Mouse (Mus musculus) midbrain, postnatal 0 days (tissue): ENCODE results near the gene Pxn. TPM values are rescaled to one million over a fixed set of nuclear protein-coding genes. Genes with fewer than 3 reads are reported as not detected.

Experiments
- ATAC-seq: fragments of 200-750 bp; cut with Nextera tagmentation; 2 replicates; pipeline ENCODE4 v1.8.0; 2017; ENCODE audit warnings: moderate number of reproducible peaks, mild to moderate bottlenecking, moderate TSS enrichment, moderate library complexity; ENCODE audit not compliant: low FRiP score
- DNase-seq: peaks from one replicate; pipeline ENCODE4 v3.0.0-alpha.2; 2015; ENCODE audit warnings: low spot score
- H3K27ac ChIP-seq: fragments of 300-500 bp; sonication (generic); 2 replicates; pipeline ENCODE4 v1.5.1; 2014; ENCODE audit warnings: low read depth, mild to moderate bottlenecking, low read length, mixed read lengths
- H3K27me3 ChIP-seq: fragments of 300-500 bp; sonication (generic); 2 replicates; pipeline ENCODE4 v1.6.1; 2014; ENCODE audit warnings: low read length, control low read depth, mixed read lengths; ENCODE audit not compliant: insufficient read depth
- H3K36me3 ChIP-seq: fragments of 300-500 bp; sonication (generic); 2 replicates; pipeline ENCODE4 v1.6.1; 2014; ENCODE audit warnings: low read length, control low read depth, mixed read lengths; ENCODE audit not compliant: insufficient read depth
- H3K4me1 ChIP-seq: fragments of 300-500 bp; sonication (generic); 2 replicates; pipeline ENCODE4 v1.6.1; 2014; ENCODE audit warnings: mild to moderate bottlenecking, control low read depth, antibody characterized with exemption, low read length, mixed read lengths; ENCODE audit not compliant: insufficient read depth
- H3K4me2 ChIP-seq: fragments of 300-500 bp; sonication (generic); 2 replicates; pipeline ENCODE4 v1.6.1; 2014; ENCODE audit warnings: low read depth, mild to moderate bottlenecking, low read length, mixed read lengths; ENCODE audit not compliant: poor library complexity, severe bottlenecking
- H3K4me3 ChIP-seq: fragments of 300-500 bp; sonication (generic); 2 replicates; pipeline ENCODE4 v1.5.1; 2014; ENCODE audit warnings: low read depth, mild to moderate bottlenecking, low read length, moderate library complexity
- H3K9ac ChIP-seq: fragments of 300-500 bp; sonication (generic); replicated peaks from 2 replicates; pipeline ENCODE4 v1.6.1; 2014; ENCODE audit warnings: mild to moderate bottlenecking, low read length, moderate library complexity, mixed read lengths; ENCODE audit not compliant: poor library complexity, severe bottlenecking
- H3K9me3 ChIP-seq: fragments of 300-500 bp; sonication (generic); 2 replicates; pipeline ENCODE4 v1.6.1; 2016; ENCODE audit warnings: low read length, control low read depth
- CTCF ChIP-seq: IDR thresholded peaks from 2 replicates; pipeline ENCODE4 v1.5.1; 2016; ENCODE audit warnings: antibody characterized with exemption, mild to moderate bottlenecking
- WGBS: fragments of 180-500 bp; shearing (Covaris S2); extraction: QIAGEN DNeasy Blood & Tissue Kit; methylation state at CpG from one replicate; pipeline ENCODE4 v1.1.7; 2014; 5-methylcytosine and 5-hydroxymethylcytosine counted together
- microRNA-seq: library from miRNA; unstranded; fragments of <30 nt; microRNA quantifications from one replicate; pipeline ENCODE4, GENCODE M21; 2016; ENCODE audit warnings: borderline number of aligned reads
- polyA plus RNA-seq: library from polyadenylated mRNA; unstranded; fragments of >200 nt; fragmentation: Nextera tagmentation; extraction: Ambion mirVana; gene quantifications from 2 replicates; pipeline ENCODE4 v1.2.1, GENCODE M21; 2015
- total RNA-seq: library from RNA; depleted of rRNA; stranded (reverse); fragments of >200 nt; gene quantifications from 2 replicates; pipeline ENCODE4 v1.2.3, GENCODE M21; 2014; rRNA removed

The Pxn gene
- total and polyA plus RNA-seq, 2 experiments from 2014 or later: 15.9 to 39.4 TPM

- DNase-seq (no peak), ATAC-seq (no peak)
- H3K27me3 ChIP-seq: no peaks in the 10 kb centered on the region
- no peak for TF ChIP-seq CTCF
- H3K9me3 ChIP-seq: no peaks in the 10 kb centered on the region
- no peak overlapping the region for H3K27ac ChIP-seq
- H3K4me3 ChIP-seq: no peak overlapping the region
- H3K4me1 ChIP-seq: no peaks in the 10 kb centered on the region
- 89% methylated on average over 2 of the region's 2 CpGs for WGBS
- peaks cover 82% of the 10 kb centered on the region for H3K36me3 ChIP-seq
- no peak overlapping the region for H3K4me2 ChIP-seq
- no peak overlapping the region for H3K9ac ChIP-seq
These were observed 80.3 kb downstream of the Pxn start for GRCm38 (mm10) chr5:115586780-115587179.

- ATAC-seq (no peak), DNase-seq (no peak)
- H3K4me3 ChIP-seq: no peak overlapping the region
- H3K27me3 ChIP-seq: no peaks in the 10 kb centered on the region
- H3K4me1 ChIP-seq: no peaks in the 10 kb centered on the region
- H3K4me2 ChIP-seq: no peak overlapping the region
- WGBS: 88% methylated on average over 11 of the region's 11 CpGs
- peaks cover 82% of the 10 kb centered on the region for H3K36me3 ChIP-seq
- no peaks in the 10 kb centered on the region for H3K9me3 ChIP-seq
- no peak for TF ChIP-seq CTCF
- H3K27ac ChIP-seq: no peak overlapping the region
- no peak overlapping the region for H3K9ac ChIP-seq
These were observed 84.6 kb downstream of the Pxn start for GRCm38 (mm10) chr5:115591028-115591427.

DNA sequence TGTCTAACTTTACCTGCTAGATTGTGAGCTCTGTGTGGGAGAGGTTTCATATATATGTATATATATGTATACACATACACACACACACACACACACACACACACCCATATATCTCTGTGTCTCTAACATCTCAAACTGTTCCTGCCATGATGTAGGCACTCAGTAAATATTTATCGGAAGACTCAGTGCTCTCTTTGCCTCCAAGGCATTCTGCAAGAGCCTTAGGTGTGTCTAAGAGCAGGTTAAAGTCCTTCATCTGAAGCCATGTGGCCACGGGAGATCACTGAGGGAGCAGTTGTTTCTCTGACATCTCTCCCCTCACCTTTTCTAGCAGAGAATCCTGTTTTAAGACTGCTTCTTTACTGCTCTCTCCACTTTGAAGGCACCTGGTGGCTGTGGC is 85.0 kb downstream of the Pxn start:
- H3K9ac ChIP-seq: no peak overlapping the region
- no peaks in the 10 kb centered on the region for H3K27me3 ChIP-seq
- peaks cover 83% of the 10 kb centered on the region for H3K36me3 ChIP-seq
- WGBS: 95% methylated on average over 2 of the region's 2 CpGs
- no peaks in the 10 kb centered on the region for H3K9me3 ChIP-seq
- no peak for ATAC-seq
- no peak overlapping the region for H3K4me3 ChIP-seq
- DNase-seq: no peak
- H3K4me1 ChIP-seq: no peaks in the 10 kb centered on the region
- H3K4me2 ChIP-seq: no peak overlapping the region
- no peak for TF ChIP-seq CTCF
- no peak overlapping the region for H3K27ac ChIP-seq

GRCm38 (mm10) chr5:115603561-115603960 is 97.1 kb downstream of the Pxn start:
- ATAC-seq: no peak
- no peak overlapping the region for H3K27ac ChIP-seq
- H3K9ac ChIP-seq: no peak overlapping the region
- H3K27me3 ChIP-seq: no peaks in the 10 kb centered on the region
- no peaks in the 10 kb centered on the region for H3K4me1 ChIP-seq
- peaks cover 72% of the 10 kb centered on the region for H3K36me3 ChIP-seq
- no peak overlapping the region for H3K4me2 ChIP-seq
- H3K9me3 ChIP-seq: no peaks in the 10 kb centered on the region
- no peak for DNase-seq
- WGBS: 97% methylated on average over 6 of the region's 6 CpGs
- no peak overlapping the region for H3K4me3 ChIP-seq
- no peak for TF ChIP-seq CTCF

Small RNAs within 50 kb of the gene (microRNA-seq; reads per million reads assigned to microRNA genes)
- gene Mir7029: not detected

Other genes starting within 250 kb of the Pxn start
- 103 and 118 TPM in 2 replicates for gene Rnf10, start 233.8 kb upstream of the Pxn start, total RNA-seq
- gene Rnf10, start 233.8 kb upstream of the Pxn start, polyA plus RNA-seq: 154 and 158 TPM in 2 replicates
- 29.6 and 36.7 TPM in 2 replicates for gene Coq5, start 227.0 kb upstream of the Pxn start, total RNA-seq
- 42.8 and 43.5 TPM in 2 replicates for gene Coq5, start 227.0 kb upstream of the Pxn start, polyA plus RNA-seq
- 196 and 214 TPM in 2 replicates for gene Dynll1, start 205.7 kb upstream of the Pxn start, total RNA-seq
- gene Dynll1, start 205.7 kb upstream of the Pxn start, polyA plus RNA-seq: 893 and 930 TPM in 2 replicates
- 44.1 and 45.5 TPM in 2 replicates for gene Srsf9, start 179.5 kb upstream of the Pxn start, total RNA-seq
- 88.0 and 93.8 TPM in 2 replicates for gene Srsf9, start 179.5 kb upstream of the Pxn start, polyA plus RNA-seq
- gene Gatc, start 165.5 kb upstream of the Pxn start, total RNA-seq: 17.6 and 27.8 TPM in 2 replicates
- gene Gatc, start 165.5 kb upstream of the Pxn start, polyA plus RNA-seq: 39.2 and 42.4 TPM in 2 replicates
- gene Triap1, start 165.5 kb upstream of the Pxn start, total RNA-seq: 10.7 and 16.9 TPM in 2 replicates
- gene Triap1, start 165.5 kb upstream of the Pxn start, polyA plus RNA-seq: 53.8 and 54.5 TPM in 2 replicates
- gene Cox6a1, start 157.7 kb upstream of the Pxn start, total RNA-seq: 1,189 and 1,342 TPM in 2 replicates
- gene Cox6a1, start 157.7 kb upstream of the Pxn start, polyA plus RNA-seq: 1,504 and 1,624 TPM in 2 replicates
- gene Msi1, start 77.1 kb upstream of the Pxn start, total RNA-seq: 72.5 and 82.9 TPM in 2 replicates
- 41.1 and 52.1 TPM in 2 replicates for gene Msi1, start 77.1 kb upstream of the Pxn start, polyA plus RNA-seq
- not detected in 2 replicates for gene Pla2g1b, start 40.4 kb upstream of the Pxn start, total RNA-seq
- not detected in 2 replicates for gene Pla2g1b, start 40.4 kb upstream of the Pxn start, polyA plus RNA-seq
- 19.5 and 25.6 TPM in 2 replicates for gene Sirt4, start 22.0 kb upstream of the Pxn start, total RNA-seq
- 22.4 and 27.0 TPM in 2 replicates for gene Sirt4, start 22.0 kb upstream of the Pxn start, polyA plus RNA-seq
- 1,612 and 1,828 TPM in 2 replicates for gene Rplp0, start 52.8 kb downstream of the Pxn start, total RNA-seq
- gene Rplp0, start 52.8 kb downstream of the Pxn start, polyA plus RNA-seq: 779 and 814 TPM in 2 replicates
- gene Gcn1l1, start 58.6 kb downstream of the Pxn start, total RNA-seq: 72.9 and 75.1 TPM in 2 replicates
- gene Gcn1l1, start 58.6 kb downstream of the Pxn start, polyA plus RNA-seq: 24.7 and 26.6 TPM in 2 replicates
- gene Rab35, start 125.2 kb downstream of the Pxn start, total RNA-seq: 97.4 and 99.0 TPM in 2 replicates
- 23.0 and 24.5 TPM in 2 replicates for gene Rab35, start 125.2 kb downstream of the Pxn start, polyA plus RNA-seq
- gene Bicdl1, start 224.9 kb downstream of the Pxn start, total RNA-seq: 185 and 195 TPM in 2 replicates
- 34.4 and 35.7 TPM in 2 replicates for gene Bicdl1, start 224.9 kb downstream of the Pxn start, polyA plus RNA-seq